Mouse (Mus musculus) right cerebral cortex, postnatal 36 days (tissue): ENCODE measurements at regions not wholly inside any gene's neighbourhood (a gene's known extent, or its start where the extent isn't known, plus 50 kb on each side); places are given as distances from the start of the nearest gene placed in this dataset.

Experiments used
- DNase-seq, 2 experiments: peaks; one replicate each; pipeline ENCODE4 v3.0.0; 2022; ENCODE audit warnings: low spot score in 2 of 2, mixed read lengths in 1 of 2

DNA sequence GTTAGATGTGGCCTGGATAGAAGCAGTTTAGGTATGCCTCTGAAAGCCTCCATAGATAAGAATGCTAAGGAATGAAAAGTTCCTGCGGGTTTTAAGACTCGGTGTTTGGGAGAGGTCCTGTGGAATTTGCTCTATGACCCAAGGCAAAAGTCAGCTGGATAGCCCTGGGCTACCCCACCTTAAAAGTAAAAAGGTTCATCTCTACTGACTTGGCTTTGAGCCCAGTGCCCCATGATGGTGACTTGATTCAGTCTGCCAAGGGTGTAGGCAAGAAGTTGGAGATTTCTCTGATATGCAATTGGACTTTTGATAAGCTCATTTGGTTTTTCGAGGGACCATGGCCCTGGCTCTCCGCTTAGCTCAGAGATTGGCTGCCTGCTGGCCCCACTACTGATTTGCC is 78.8 kb upstream of the Herc3 start:
- DNase-seq: no peak

DNA sequence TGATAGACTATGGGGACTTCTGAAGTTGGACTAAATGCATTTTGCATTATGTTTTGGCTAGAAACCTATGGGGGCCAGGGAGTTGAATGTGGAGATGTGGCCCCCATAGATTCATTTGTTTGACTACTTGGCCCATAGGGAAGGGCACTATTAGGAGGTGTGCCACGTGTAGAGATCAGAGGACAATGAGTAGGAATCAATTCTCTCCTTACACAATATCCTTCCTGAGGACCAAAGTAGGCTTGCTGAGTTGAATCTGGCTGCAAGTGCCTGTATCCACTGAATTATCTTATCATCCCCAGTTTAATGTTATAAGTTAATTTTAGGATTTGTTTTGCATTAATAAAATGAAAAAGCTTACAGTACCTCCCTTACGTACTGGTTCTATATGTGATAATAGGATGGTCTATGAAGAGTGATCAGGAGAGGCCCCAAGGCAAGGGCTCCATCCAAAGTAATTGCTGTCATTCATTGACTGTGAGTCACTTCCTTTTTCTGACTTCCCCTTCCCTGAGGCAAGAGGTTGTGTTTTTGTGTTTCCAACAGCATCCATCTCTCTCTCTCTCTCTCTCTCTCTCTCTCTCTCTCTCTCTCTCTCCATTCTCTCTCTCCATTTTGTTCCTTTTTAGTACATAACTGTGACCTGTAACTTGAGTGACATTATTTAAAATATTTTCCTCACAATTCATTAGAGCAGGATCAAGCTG is 74.8 kb upstream of the Herc3 start:
- DNase-seq: no peak

DNA sequence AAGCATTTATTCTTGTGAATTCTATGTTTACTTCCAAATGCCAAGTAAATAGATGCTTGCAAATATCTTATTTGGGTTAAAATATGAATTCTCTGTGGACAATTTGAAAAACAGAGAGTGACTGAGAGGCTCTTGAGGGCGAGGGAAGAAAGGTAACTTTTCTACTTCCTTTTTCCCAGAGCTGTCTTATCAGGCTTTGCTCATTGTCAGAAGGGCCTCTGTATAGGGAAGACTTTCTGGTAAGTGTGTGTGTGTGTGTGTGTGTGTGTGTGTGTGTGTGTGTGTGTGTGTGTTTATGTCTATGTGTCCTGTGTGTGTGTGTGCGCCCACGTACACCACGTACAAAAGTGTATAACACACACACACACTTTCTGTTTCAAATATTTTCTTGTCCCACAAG is 73.9 kb upstream of the Herc3 start:
- DNase-seq: no peak

DNA sequence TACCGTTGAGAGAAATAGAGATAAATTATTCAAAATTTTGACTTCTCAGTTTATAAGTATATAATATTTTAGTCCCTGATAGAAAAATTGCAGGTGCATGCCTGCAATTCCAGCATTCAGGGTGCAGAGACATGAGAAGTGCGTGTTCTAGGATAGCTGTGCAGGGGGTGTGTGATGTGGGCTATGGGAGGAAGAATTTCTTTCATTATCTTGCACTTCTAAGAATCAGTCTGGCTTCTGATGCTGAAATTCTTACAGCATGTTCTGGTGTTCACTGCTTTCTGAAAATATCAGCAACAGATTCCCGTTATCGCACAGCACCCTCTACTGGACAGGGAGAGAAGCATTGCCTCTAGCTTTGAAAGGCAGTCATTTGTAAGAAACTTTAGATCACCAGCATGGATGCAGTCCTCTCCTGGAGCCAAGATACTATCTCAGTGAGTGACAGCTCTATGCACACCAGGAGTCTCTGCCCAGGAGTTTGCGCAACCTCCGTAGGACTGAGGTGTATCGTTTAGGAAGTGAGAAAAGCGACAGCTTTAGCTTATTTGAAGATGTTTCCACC is 60.5 kb upstream of the Herc3 start:
- DNase-seq: peak; percentile 16 to 20

DNA sequence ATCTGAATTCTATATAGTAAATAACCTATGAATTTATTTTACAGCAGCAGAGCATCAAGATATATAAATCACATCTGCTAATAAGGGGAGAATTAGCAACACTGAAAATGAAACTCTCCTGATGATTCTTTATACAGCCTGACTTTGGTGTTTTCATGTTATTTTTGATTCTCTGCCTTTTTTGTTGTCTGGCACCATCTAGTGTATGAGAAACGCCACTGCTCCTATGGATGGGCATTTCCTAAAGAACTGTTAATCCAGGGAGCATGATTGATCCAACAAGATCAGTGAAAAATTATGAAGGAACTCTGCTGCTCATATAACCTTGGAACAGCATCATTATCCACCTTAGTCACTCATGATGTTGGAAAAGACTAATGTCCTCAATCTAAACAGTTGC is 59.3 kb upstream of the Herc3 start:
- peak; percentile 7 to 10 for DNase-seq
